Mouse (Mus musculus) left cerebral cortex, adult 9 months (tissue): Measurements from ENCODE around the gene Ntsr1.
A peak's percentile ranks its signal among the peaks of the same experiment; 100 is the strongest.

ENCODE experiments used
- DNase-seq, 2 experiments: peaks; one replicate each; pipeline ENCODE4 v3.0.0; 2022; ENCODE audit warnings: low spot score in 2 of 2

Gene Ntsr1

DNA sequence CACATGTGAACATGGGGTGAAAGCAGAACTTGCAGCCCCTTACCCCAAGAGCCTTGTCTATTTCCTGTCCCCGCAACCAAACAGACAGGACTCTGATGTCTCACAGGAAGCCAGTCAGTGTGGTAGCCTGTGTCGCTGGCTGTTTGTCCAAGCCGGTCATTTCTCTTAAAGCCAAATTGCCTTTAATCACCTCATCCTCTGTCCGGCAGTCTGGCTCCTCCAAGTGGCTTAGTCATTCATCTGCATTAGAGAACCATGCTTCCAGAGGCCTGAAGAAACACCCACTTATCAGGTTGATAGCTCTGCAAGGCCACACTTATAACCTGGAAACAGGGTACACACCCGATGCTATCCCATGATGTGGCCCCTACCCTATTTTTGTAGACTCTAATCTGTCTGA lies 62.4 kb downstream of the Ntsr1 start:
- no peak for DNase-seq

DNA sequence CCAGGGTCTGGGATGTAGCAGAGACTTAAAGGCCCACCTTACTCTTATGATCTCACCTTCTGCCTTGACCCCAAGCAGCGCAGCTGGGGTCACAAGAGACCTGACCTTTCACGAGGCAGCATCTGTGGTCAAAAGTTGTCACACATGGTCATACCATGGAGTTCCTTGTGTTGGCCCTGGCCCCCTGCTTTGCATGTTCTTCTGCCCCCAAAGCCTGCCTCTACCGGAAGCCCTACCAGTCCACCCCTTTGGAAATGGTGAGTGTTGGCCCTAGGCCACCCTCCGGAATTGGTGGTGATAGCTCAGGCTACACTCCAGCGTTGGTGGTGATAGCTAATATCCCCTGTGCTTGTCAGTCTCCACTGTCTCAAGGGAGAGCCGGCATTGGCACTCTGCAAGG lies 63.5 kb downstream of the Ntsr1 start:
- DNase-seq, result no peak

DNA sequence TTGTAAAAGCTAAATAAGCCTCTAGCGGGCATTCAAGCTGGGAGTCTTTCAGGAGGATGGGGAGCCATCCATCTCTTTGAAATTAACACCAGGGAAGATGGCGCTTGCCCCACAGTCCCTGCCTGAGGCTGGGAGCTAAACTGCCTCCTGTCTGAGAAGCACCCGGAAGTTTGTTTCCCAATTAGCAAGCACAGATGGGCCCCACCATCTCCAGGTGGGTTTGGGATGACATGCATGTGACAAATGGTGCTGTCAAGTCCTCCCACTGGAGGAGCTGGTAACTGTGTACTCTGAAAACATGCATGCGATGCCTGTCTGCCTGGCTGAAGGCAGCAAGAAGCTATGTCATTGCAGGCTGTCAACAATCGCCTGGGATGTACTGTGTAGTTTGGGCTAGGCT lies 64.1 kb downstream of the Ntsr1 start:
- no peak for DNase-seq

DNA sequence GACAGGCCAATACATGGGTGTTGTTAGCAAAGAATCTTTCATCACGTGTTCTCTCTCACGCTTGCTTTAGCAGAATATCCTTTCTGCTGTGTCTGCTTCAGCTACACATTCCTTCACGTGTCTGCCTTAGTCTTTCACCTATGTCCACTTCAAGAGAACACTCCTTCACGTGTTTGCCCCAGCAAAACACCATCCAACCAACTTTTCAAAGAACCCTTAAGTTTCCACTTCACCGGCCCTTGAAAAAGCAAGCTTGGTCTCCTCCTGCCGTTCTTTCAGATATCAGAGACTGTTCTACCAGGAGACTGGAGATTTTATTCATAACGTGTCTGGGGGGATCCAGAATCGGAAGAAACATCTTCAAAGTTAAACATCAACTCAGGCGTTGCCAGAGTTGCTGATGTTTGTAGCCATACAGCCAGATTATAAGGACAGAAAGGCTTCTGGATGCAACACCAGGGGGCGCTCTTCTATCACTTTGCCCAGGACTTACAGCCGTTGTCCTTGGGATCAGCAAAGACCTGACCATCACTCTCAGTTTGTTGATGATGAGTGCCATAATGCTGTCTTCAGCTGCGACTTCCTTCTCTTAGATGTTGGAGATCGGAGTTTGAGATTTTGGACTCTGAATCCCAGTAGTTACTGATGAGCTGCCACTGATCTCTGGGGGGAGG lies 66.6 kb downstream of the Ntsr1 start:
- no peak for DNase-seq

DNA sequence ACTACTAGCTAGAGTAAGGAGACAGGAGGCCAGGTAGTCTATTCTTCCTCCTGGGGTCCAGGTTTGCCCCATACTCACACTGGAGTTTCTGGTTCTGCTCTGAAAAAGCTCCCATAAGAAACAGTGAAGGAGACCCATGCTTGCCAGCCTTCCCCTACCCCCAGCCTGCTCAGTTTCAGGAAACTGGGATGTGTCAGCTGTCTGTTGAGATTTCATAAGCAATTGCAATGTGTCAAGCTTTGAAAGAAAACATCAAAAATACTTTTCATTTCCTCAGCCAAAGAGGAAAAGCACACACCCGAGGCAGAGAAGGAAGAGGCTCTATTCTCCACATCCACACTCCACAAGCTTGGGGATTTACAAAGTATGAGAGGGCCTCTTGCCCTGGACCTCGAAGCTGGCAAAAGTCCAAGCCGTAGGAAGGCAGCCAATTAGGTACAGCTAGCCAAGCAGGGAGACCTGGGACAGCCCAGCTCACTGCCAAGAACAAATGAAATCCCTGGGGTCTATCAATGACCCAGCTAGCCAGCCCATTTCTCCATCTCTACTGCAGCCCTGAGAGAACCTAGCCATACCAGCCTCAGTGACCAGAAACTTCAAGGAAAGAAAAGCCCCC lies 69.4 kb downstream of the Ntsr1 start:
- no peak for DNase-seq

DNA sequence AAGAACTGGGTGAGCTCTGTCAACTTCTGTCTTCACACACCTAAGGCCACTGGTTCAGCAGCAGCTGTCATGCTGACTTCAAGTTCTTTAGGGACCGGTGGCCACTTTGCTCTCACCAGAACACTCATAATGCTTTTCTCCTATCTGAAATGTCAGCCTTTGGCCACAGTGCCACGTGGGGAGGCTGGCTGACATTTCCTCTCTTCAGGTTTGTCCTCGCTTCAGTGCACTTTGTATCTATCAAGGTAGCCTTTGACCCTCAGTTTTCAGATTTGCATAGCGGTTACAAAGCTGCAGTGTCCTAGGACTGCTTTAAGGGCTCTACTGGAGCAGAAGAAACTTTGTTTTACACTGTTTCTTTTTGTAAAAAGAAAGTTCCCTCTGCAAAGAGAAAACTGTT lies 76.7 kb downstream of the Ntsr1 start:
- DNase-seq, result no peak

DNA sequence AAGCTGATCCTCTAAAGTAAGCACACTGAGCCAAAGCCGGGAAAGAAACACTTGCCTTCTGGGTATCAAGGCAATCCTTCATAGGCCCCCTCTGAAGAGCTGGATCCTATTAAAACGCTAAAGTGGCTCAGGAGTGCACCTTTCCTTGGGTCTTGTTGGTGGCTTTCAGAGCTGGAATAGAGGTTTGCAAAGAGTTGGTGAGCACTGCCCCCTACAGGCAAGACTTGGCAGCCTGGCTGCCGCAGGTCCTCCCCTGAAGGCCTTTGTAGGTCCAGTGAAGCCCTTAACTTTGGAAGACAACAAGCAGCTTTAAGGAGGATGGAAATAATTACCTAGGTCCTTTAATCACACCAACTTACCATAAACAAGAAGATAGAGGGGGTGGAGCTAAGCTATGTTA lies 78.9 kb downstream of the Ntsr1 start:
- peak in 1 of 2 experiments; percentile 73 for DNase-seq

DNA sequence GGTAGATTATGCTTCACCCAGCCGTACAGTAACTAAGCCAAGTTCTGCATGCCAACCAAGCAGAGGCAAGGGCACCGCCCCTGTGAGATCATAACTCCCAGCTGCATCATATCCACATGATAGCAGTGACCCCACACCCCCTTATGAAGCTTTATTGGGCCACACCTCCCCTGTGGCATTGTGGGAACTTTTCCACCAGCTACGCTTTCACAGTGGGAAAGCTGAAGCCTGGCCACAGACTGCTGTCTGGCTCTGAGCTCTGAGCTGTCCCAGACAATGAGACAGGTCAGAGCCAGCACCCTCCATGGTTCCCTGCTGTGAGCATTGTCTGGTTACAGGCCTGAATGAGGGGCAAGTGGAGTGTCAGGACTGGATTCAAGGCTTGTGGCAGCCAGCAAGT lies 81.2 kb downstream of the Ntsr1 start, which contains the start of gene Mrgbp:
Gene Mrgbp, plus strand, starts transcription at position 303 of the 400 bp plus-strand sequence.
- DNase-seq, result no peak

DNA sequence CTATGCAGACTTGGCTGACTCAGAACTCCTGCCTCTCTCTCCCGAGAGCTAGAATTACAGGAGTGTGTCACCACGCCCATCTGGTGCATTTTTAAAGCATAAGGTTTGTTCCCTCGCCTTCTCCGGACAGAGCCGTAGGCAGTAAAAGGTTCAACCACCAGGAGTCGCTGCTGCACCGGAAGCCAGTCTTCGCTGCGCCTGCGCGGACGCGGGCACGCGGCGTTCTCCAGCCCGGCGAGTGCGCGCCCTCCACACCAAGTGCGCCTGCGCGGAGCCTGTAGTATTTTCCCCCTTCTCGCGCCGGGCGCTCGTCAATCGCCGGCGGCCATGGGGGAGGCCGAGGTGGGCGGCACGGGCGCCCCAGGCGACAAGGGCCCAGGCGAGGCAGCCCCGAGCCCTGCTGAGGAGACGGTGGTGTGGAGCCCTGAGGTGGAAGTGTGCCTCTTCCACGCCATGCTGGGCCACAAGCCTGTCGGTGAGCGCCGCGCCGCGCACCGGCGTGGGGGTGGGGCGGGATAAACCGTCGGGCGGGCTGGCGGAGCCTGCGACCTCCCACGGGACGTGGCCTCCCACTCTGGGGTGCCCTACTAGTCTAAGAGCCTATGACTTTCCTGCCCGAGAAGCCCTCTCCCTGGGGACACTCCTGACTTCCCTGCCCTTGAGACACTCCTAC lies 82.8 kb downstream of the Ntsr1 start:
- DNase-seq, result peak; percentile 88 to 98

DNA sequence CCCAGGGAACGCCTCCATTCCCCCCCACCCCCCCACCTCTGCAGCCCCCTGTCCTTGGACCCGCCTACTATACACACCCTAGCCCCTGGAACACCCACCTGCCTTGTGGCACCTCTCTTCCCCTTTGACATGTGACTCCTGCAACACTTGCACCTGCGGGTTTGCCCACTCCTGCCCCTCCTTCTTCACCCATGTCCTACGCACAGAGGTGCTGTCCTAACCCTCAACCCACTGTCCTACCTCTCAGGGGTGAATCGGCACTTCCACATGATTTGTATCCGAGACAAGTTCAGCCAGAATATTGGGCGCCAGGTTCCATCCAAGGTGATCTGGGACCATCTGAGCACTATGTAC lies 83.4 kb downstream of the Ntsr1 start:
- no peak for DNase-seq

DNA sequence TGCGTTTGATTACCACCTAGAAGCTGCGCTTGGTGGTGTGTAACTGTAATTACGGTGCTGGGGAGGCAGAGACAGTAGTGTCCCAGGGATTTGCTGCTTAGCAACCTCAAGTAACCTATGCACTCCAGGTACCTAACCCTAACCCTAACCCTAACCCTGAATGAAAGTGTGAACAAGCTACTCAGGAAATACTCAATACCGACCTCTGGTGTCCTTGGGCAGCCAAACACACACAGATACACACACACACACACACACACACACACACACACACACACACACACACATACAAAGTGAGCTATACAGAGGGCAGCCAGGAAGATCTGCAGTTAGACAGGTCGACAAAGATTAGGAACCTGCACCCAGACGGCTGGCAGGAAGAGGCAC lies 89.0 kb downstream of the Ntsr1 start:
- no peak for DNase-seq

DNA sequence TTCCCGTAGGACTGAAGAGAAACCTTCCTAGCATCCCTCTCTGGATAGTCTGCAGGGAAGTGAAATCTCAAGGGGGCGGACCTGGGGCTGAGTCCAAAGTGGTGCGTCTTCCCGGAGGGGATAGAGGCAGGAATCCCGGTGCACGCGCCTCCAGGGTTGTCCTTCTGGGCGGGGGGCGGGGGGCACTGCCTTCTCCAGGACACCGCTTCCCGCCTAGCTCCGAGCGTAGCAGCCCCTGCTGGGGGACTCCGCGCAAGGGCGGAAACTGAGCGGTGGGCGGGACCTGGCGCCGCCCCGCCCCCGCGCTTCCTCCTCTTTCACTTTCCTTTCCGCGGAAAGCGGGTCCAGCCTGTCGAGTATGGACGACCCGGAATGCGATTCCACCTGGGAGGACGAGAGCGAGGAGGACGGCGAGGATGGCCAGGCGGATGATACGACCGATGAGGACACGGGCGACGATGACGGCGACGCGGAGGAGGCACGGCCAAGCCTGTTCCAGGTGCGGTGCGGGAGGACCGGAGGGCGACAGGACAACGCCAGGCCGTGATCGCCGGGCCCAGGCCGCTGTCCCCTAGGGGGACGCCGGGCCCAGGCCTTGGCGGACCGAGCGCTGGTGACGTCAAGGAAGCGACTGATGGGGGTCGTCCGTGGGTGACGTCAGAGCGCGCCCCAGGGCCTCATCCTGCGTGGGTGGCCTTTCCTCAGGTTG lies 89.5 kb downstream of the Ntsr1 start, which contains the start of gene Ogfr:
Gene Ogfr, plus strand, starts transcription at position 123 of the 709 bp plus-strand sequence.
- peak; percentile 53 to 80 for DNase-seq
